Mouse (Mus musculus): ENCODE measurements around the gene Satb1. TPM values are rescaled to one million over a fixed set of nuclear protein-coding genes. Genes with fewer than 3 reads are reported as not detected.

Satb1 gene
- polyA plus RNA-seq (2012; rRNA removed): 2.7 and 3.5 TPM in 2 replicates

DNA sequence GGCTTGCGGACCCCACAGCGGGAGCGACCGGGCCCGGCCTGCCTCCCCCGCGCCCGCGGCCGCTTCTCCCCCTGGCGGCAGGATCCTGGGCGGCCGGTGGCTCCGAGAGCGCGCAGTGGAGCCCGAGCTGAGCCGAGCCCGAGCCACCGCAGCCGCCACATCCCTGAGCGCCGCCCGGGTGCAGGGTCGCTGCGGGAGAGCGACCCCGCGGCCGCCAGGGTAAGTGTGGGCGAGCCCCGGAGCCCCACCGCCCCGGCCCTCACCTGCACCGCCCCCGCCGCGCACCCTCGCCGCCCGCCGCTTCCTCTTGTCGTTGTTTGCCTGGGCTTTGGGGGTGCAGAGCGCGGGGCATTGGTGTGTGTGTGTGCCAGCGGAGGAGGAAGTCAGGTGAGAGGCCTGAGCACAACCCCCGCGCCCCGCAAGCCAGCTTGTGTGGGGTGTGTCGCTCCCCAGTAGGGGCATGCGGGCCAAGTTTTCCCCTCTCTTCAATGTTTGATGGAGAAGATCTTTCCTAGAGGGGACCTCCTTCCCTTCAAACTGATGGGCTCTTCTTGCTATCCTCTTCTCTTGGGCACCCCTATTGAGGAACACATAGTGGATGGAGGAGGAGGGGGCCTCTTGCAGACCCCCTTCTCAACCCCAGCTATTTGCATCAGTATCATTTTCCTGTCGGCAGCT, at the start of gene Satb1:
Gene Satb1, minus strand, starts transcription at position 391 of the 678 bp plus-strand sequence.
- WGBS: under 1% methylated on average over 52 of the region's 52 CpGs
- DNase-seq (ENCODE audit: low read depth, low spot score): no peak

DNA sequence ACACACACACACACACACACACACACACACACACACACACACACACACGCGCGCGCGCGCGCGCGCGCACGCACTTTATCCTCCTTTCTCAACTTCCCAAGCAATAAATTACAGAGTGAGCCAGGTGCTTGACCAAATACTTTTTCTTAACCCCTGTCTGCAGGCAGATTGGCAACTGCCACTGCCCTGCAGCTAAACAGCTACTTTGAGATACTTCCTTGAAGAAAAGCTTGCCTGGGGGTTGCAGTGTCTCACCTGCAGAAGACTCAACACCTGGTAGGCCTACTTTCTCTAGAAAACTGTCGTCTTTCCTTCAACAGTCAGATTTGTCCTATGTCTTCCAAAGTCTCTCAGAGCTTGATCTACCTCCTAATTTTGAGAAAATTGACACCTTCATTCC, 49.5 kb upstream of the Satb1 start:
- 94% methylated on average over 12 of the region's 12 CpGs for WGBS
- no peak for DNase-seq (ENCODE audit: low read depth, low spot score)

- DNase-seq (ENCODE audit: low read depth, low spot score): no peak
- 78% methylated on average over 8 of the region's 8 CpGs for WGBS
These were observed 48.0 kb upstream of the Satb1 start for GRCm38 (mm10) chr17:51880895-51881622.

- DNase-seq (ENCODE audit: low read depth, low spot score): no peak
- 27% methylated on average over 9 of the region's 9 CpGs for WGBS
These were observed 47.1 kb upstream of the Satb1 start for GRCm38 (mm10) chr17:51880221-51880620.

GRCm38 (mm10) chr17:51879736-51880135, 46.6 kb upstream of the Satb1 start:
- DNase-seq (ENCODE audit: low read depth, low spot score): no peak
- WGBS: 72% methylated on average over 5 of the region's 5 CpGs

DNA sequence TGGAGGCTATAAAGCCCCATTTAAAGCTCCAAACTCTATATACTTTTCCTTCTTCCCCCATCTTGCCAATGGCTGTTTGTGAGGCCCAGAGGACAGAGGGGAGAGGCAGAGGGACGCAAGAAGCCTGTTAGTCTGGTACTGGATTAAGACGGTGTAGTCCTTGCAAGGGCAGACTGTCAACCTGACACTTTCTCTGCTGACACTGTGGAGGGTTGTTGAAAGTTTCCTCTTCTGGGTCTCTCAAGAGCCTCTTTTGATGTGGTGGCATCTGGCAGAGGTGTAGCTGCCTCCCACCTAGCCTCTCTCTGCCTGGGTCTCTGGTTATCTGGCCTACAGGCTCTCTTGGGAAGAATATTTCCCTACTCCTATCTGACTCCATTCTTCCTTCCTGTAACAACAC, 46.1 kb upstream of the Satb1 start:
- 57% methylated on average over 2 of the region's 2 CpGs for WGBS
- no peak for DNase-seq (ENCODE audit: low read depth, low spot score)

- 85% methylated on average over 5 of the region's 5 CpGs for WGBS
- DNase-seq (ENCODE audit: low read depth, low spot score): no peak
These were observed 43.4 kb upstream of the Satb1 start for GRCm38 (mm10) chr17:51876471-51876870.

- WGBS: 84% methylated on average over 4 of the region's 4 CpGs
- DNase-seq (ENCODE audit: low read depth, low spot score): no peak
These were observed 24.5 kb upstream of the Satb1 start for GRCm38 (mm10) chr17:51857616-51858015.

DNA sequence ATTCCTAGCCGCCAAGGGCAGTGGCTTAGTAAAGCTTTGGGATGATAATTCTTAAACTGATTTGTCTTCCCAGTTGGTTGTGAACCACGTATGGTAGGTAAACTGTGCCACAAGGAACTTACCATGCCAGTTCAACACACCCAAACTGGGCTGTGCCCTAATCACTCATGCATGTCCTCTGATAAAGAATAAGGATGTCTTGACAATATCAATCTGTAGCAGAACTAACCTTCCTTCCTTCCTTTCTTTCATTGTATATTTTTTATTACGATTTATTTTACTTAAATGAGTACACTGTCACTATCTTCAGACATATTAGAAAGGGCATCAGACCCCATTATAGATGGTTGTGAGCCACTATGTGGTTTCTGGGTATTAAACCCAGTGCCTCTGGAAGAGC, 23.2 kb upstream of the Satb1 start:
- DNase-seq (ENCODE audit: low read depth, low spot score): no peak

DNA sequence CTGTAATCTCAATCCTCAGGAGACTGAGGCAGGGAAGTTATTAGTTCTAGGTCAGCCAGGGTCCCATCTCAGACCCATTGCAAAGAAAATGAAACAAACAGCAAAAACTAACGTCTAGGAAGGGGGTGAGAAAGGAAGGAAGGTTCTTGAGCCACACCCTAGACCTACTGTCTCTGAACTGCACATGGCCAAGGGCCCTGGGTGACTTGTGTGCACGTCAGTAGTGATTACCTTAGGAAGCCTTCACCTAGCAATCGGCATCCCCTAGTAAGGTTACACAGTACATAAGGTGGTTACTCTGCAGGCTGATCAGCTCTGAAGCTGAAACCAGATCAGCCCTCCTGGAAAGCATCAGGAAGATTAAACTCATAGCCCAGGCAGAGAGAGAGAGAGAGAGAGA, 22.2 kb upstream of the Satb1 start:
- 59% methylated on average over 3 of the region's 3 CpGs for WGBS

More for the DNA sequence above, 23.2 kb upstream of the Satb1 start:
- 83% methylated on average over 3 of the region's 3 CpGs for whole genome bisulfite sequencing

DNA sequence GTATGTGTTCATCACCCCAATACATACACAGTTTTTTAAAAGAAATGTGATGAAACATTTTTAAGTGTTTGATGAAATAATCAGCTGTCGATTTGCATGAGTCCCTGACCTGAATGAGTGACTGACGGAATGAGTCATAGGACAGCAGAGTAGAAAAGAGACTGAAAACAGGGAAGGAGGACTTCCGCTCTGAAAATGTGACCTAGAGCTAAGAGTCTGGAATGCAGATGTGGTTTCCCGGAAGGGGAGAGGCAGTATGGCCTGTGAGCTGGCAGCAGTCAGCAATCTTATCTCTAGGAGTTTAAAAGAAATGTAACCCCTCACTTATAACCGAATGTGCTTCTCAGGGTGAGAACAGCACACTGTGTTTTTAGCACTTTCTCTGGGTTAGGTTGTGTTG, 20.9 kb upstream of the Satb1 start:
- WGBS: 72% methylated on average over 5 of the region's 5 CpGs

More for the DNA sequence above, 22.2 kb upstream of the Satb1 start:
- no peak for DNase-seq (ENCODE audit: low read depth, low spot score)

GRCm38 (mm10) chr17:51840596-51840995, 7.5 kb upstream of the Satb1 start:
- DNase-seq (ENCODE audit: low read depth, low spot score): no peak
- 78% methylated on average over 6 of the region's 6 CpGs for WGBS

More for the DNA sequence above, 20.9 kb upstream of the Satb1 start:
- no peak for DNase-seq (ENCODE audit: low read depth, low spot score)

- DNase-seq (ENCODE audit: low read depth, low spot score): no peak
These were observed 6.4 kb upstream of the Satb1 start for GRCm38 (mm10) chr17:51839484-51839883.

GRCm38 (mm10) chr17:51836901-51837300, 3.8 kb upstream of the Satb1 start:
- no peak for DNase-seq (ENCODE audit: low read depth, low spot score)
- WGBS: 18% methylated on average over 1 of the region's 1 CpGs

More at GRCm38 (mm10) chr17:51839484-51839883, 6.4 kb upstream of the Satb1 start:
- 82% methylated on average over 5 of the region's 5 CpGs for WGBS

DNA sequence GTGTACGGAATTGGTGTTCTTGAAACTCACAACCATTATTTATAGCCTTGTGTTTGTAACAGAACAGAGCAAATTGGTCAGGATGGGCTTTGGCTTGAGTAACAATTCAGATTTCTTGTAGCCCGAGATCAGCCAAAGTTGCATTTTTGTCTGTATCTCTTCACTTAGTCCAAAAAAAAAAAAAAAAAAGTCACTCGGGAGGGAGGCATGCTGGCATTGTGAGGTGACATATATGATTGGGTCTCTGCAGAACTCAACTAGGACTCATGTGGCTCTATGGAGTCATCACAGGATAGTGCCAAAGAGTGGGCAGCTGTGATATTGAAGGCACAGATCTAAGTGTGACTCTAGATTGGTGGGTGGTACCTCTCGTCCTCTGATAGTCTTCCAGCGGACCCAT, 3.2 kb upstream of the Satb1 start:
- DNase-seq (ENCODE audit: low read depth, low spot score): no peak
- 81% methylated on average over 5 of the region's 5 CpGs for WGBS

DNA sequence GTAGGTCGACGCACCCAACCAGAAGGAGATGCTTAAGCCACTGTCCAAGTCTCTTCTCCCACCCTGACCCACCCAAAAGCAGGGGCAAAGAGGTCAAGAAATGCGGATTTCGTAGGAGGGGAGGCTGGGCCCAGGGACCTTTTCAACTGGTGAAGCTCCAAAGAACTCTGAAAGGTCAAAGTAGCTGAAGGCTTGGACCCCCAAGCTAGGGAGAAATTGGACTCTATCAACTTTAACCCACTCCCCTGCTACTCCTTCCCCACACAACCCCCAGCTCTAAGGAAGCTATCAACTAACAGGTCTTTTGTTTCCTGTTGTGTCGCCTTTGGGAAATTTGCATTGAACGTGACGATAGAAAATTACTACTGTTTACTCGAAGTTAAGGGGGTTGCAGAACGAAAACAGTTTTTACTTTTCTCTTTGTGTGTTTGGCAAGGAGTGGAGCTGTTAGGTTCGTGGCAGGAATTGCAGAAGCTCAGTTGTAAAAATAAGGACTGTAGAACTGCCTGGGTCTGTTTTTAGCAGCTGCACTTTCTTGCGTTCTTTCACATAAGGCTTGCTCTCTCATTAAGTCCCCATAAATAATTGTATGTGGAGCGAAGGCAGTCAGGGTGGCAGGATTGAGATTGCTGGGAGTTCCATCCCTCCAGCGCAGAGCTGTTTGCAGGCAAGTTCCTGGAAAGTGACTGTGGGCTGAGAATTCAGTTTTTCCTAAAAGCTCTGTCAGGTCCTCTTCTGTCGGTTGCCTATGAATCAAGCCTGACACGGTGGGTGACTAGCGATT, 680 bp upstream of the Satb1 start:
- WGBS: 6% methylated on average over 16 of the region's 16 CpGs
- no peak for DNase-seq (ENCODE audit: low read depth, low spot score)

- under 1% methylated on average over 40 of the region's 66 CpGs for WGBS
- DNase-seq (ENCODE audit: low read depth, low spot score): no peak
These were observed 642 bp downstream of the Satb1 start for GRCm38 (mm10) chr17:51832421-51832875.

DNA sequence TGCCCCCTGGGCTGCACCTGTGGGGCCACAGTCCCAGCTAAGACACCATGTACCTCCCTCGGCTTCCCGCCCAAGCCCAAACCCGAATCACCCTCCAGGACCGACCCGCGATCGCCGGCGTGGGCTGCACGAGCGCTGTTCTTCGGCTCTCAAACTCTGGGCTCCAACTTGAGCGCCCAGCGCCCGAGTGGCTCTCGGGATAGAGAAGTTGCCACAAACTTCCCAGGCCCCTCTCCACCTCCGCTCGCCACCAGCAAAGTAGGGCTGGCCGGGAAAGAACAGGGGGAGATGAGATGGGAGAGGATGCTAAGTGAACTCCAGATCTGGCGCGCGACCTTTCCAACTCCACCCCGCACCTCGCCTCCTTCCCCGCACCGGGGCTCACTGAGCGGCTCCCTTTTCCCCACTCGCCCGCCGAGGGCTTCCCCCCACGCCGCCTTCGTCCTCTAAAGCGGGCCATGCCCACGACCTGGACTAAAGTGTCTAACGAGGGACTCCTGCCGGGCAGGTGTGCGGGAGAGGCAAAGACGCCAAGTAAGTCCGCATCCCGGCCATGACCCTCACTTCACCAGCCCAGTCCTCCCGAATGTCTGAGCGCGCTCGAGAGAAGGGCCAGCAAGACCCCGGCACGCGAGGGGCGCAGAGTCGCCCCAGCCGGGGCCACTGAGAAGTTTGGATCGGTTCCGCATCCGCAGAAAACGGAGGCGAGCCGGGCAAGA, 1.2 kb downstream of the Satb1 start:
- WGBS: 3% methylated on average over 57 of the region's 57 CpGs
- no peak for DNase-seq (ENCODE audit: low read depth, low spot score)

GRCm38 (mm10) chr17:51831121-51831701, 1.9 kb downstream of the Satb1 start:
- no peak for DNase-seq (ENCODE audit: low read depth, low spot score)
- WGBS: 18% methylated on average over 14 of the region's 14 CpGs
